Mouse (Mus musculus): ENCODE measurements at regions not wholly inside any gene's neighbourhood (a gene's known extent, or its start where the extent isn't known, plus 50 kb on each side); places are given as distances from the start of the nearest gene placed in this dataset.
"Not testable (repeated sequence)": the region's sequence is repeated elsewhere in the genome, so short reads cannot be mapped to it uniquely, and the experiment has no call there.

- no peaks in the 10 kb centered on the region for H3K27me3 ChIP-seq
- H3K4me1 ChIP-seq, result no peaks in the 10 kb centered on the region
- no peaks in the 10 kb centered on the region for H3K9me3 ChIP-seq
- no peak overlapping the region for H3K27ac ChIP-seq
- H3K4me3 ChIP-seq, result no peak overlapping the region
- H3K36me3 ChIP-seq, result no peaks in the 10 kb centered on the region
- no peak overlapping the region for H3K9ac ChIP-seq
- WGBS, result 66% methylated on average over 4 of the region's 4 CpGs
- no peak overlapping the region for H3K4me2 ChIP-seq (replicated peaks)
- no peak for ATAC-seq (ENCODE audit: insufficient number of reproducible peaks, insufficient read depth, low FRiP score, low TSS enrichment)
These were observed 184.6 kb upstream of the Gm21293 start for GRCm38 (mm10) chr10:103958183-103958582.

- Histone ChIP-seq H3K27ac (no peak overlapping the region), H3K27me3 (no peaks in the 10 kb centered on the region), H3K4me1 (no peaks in the 10 kb centered on the region), H3K9ac (no peak overlapping the region), H3K4me3 (no peak overlapping the region), H3K9me3 (no peaks in the 10 kb centered on the region), H3K36me3 (no peaks in the 10 kb centered on the region), H3K4me2 (replicated peaks) (no peak overlapping the region)
- no peak for ATAC-seq (ENCODE audit: insufficient number of reproducible peaks, insufficient read depth, low FRiP score, low TSS enrichment)
- WGBS, result 74% methylated on average over 6 of the region's 6 CpGs
These were observed 166.7 kb upstream of the Gm21293 start for GRCm38 (mm10) chr10:103976059-103976458.

- Histone ChIP-seq H3K9me3 (no peaks in the 10 kb centered on the region), H3K4me2 (replicated peaks) (no peak overlapping the region), H3K4me1 (0 out of 2 replicates have a peak, but pooled peaks cover 5% of the 10 kb centered on the region), H3K36me3 (no peaks in the 10 kb centered on the region), H3K27ac (no peak overlapping the region), H3K27me3 (no peaks in the 10 kb centered on the region), H3K4me3 (no peak overlapping the region), H3K9ac (no peak overlapping the region)
- WGBS, result 29% methylated on average over 1 of the region's 1 CpGs
- ATAC-seq (ENCODE audit: insufficient number of reproducible peaks, insufficient read depth, low FRiP score, low TSS enrichment), result no peak
These were observed 158.4 kb upstream of the Gm21293 start for GRCm38 (mm10) chr10:103984287-103984956.

- no peaks in the 10 kb centered on the region for H3K4me1 ChIP-seq
- no peaks in the 10 kb centered on the region for H3K27me3 ChIP-seq
- no peak for ATAC-seq (ENCODE audit: insufficient number of reproducible peaks, insufficient read depth, low FRiP score, low TSS enrichment)
- H3K9me3 ChIP-seq, result no peaks in the 10 kb centered on the region
- no peaks in the 10 kb centered on the region for H3K36me3 ChIP-seq
- H3K4me3 ChIP-seq, result no peak overlapping the region
- no peak overlapping the region for H3K27ac ChIP-seq
- no peak overlapping the region for H3K9ac ChIP-seq
- no peak overlapping the region for H3K4me2 ChIP-seq (replicated peaks)
These were observed 123.2 kb upstream of the Gm21293 start for GRCm38 (mm10) chr10:104019540-104019939.

GRCm38 (mm10) chr10:104021593-104021992 is 121.2 kb upstream of the Gm21293 start:
- ATAC-seq (ENCODE audit: insufficient number of reproducible peaks, insufficient read depth, low FRiP score, low TSS enrichment), result no peak
- no peak overlapping the region for H3K4me2 ChIP-seq (replicated peaks)

GRCm38 (mm10) chr10:104028162-104028561 is 114.6 kb upstream of the Gm21293 start:
- Histone ChIP-seq H3K36me3 (no peaks in the 10 kb centered on the region), H3K4me3 (no peak overlapping the region), H3K27me3 (no peaks in the 10 kb centered on the region), H3K4me1 (no peaks in the 10 kb centered on the region), H3K9ac (no peak overlapping the region), H3K4me2 (replicated peaks) (no peak overlapping the region), H3K9me3 (no peaks in the 10 kb centered on the region), H3K27ac (no peak overlapping the region)
- 38% methylated on average over 1 of the region's 1 CpGs for WGBS
- ATAC-seq (ENCODE audit: insufficient number of reproducible peaks, insufficient read depth, low FRiP score, low TSS enrichment), result no peak

More at GRCm38 (mm10) chr10:104021593-104021992, 121.2 kb upstream of the Gm21293 start:
- H3K27me3 ChIP-seq, result no peaks in the 10 kb centered on the region
- H3K27ac ChIP-seq, result no peak overlapping the region
- no peaks in the 10 kb centered on the region for H3K9me3 ChIP-seq
- no peaks in the 10 kb centered on the region for H3K4me1 ChIP-seq
- H3K36me3 ChIP-seq, result no peaks in the 10 kb centered on the region
- H3K4me3 ChIP-seq, result no peak overlapping the region
- H3K9ac ChIP-seq, result no peak overlapping the region

- H3K9me3 ChIP-seq, result no peaks in the 10 kb centered on the region
- ATAC-seq (ENCODE audit: insufficient number of reproducible peaks, insufficient read depth, low FRiP score, low TSS enrichment), result no peak
- H3K4me1 ChIP-seq, result no peaks in the 10 kb centered on the region
- no peak overlapping the region for H3K4me3 ChIP-seq
- H3K27ac ChIP-seq, result no peak overlapping the region
- 73% methylated on average over 3 of the region's 3 CpGs for WGBS
- no peak overlapping the region for H3K4me2 ChIP-seq (replicated peaks)
- H3K9ac ChIP-seq, result no peak overlapping the region
- no peaks in the 10 kb centered on the region for H3K27me3 ChIP-seq
- no peaks in the 10 kb centered on the region for H3K36me3 ChIP-seq
These were observed 110.0 kb upstream of the Gm21293 start for GRCm38 (mm10) chr10:104032771-104033170.

- WGBS, result 82% methylated on average over 2 of the region's 2 CpGs
- H3K9me3 ChIP-seq; H3K36me3 ChIP-seq; H3K4me2 ChIP-seq (replicated peaks); ATAC-seq (ENCODE audit: insufficient number of reproducible peaks, insufficient read depth, low FRiP score, low TSS enrichment); H3K9ac ChIP-seq; H3K4me1 ChIP-seq; H3K27ac ChIP-seq; H3K4me3 ChIP-seq; H3K27me3 ChIP-seq: not testable (repeated sequence)
These were observed 100.9 kb upstream of the Gm21293 start for GRCm38 (mm10) chr10:104041729-104042386.

GRCm38 (mm10) chr10:104042387-104042775 is 100.4 kb upstream of the Gm21293 start:
- ATAC-seq (ENCODE audit: insufficient number of reproducible peaks, insufficient read depth, low FRiP score, low TSS enrichment), result no peak
- 81% methylated on average over 1 of the region's 1 CpGs for WGBS

GRCm38 (mm10) chr10:104043569-104043968 is 99.2 kb upstream of the Gm21293 start:
- H3K27ac ChIP-seq, result no peak overlapping the region

More at GRCm38 (mm10) chr10:104042387-104042775, 100.4 kb upstream of the Gm21293 start:
- Histone ChIP-seq H3K4me2 (replicated peaks) (no peak overlapping the region), H3K9me3 (no peaks in the 10 kb centered on the region), H3K36me3 (no peaks in the 10 kb centered on the region), H3K9ac (no peak overlapping the region), H3K4me3 (no peak overlapping the region), H3K27ac (no peak overlapping the region), H3K4me1 (no peaks in the 10 kb centered on the region), H3K27me3 (no peaks in the 10 kb centered on the region)

More at GRCm38 (mm10) chr10:104043569-104043968, 99.2 kb upstream of the Gm21293 start:
- H3K27me3 ChIP-seq, result no peaks in the 10 kb centered on the region
- ATAC-seq (ENCODE audit: insufficient number of reproducible peaks, insufficient read depth, low FRiP score, low TSS enrichment), result no peak
- H3K9me3 ChIP-seq, result no peaks in the 10 kb centered on the region
- no peak overlapping the region for H3K4me2 ChIP-seq (replicated peaks)
- 44% methylated on average over 1 of the region's 1 CpGs for WGBS
- no peaks in the 10 kb centered on the region for H3K36me3 ChIP-seq
- H3K4me1 ChIP-seq, result no peaks in the 10 kb centered on the region
- no peak overlapping the region for H3K4me3 ChIP-seq
- no peak overlapping the region for H3K9ac ChIP-seq

Data from embryonic facial prominence, embryonic 12.5 days (tissue).